Mouse (Mus musculus): ENCODE measurements at regions not wholly inside any gene's neighbourhood (a gene's known extent, or its start where the extent isn't known, plus 50 kb on each side); places are given as distances from the start of the nearest gene placed in this dataset.

DNA sequence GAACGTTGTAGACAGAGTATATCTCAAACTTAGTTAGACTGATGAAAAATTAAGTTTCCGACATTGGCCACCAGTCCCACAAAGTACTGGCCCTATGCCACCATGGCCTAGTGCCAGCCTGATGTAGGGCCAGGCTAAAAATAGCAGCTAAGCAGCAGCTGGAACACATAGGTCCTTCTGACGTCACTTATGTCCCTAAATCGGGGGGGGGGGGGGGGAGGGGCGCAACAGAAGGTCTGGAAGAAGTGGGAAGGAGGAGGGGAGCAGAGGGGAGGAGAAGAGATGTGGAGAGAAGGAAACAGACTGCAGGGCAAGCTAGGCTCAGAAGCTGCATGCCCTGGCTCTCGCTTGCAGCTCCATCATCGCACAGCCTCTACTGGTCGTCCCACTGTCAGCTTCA lies 164.7 kb upstream of the Smim15 start:
- no peak for DNase-seq (ENCODE audit: low spot score in 2 of 2)

DNA sequence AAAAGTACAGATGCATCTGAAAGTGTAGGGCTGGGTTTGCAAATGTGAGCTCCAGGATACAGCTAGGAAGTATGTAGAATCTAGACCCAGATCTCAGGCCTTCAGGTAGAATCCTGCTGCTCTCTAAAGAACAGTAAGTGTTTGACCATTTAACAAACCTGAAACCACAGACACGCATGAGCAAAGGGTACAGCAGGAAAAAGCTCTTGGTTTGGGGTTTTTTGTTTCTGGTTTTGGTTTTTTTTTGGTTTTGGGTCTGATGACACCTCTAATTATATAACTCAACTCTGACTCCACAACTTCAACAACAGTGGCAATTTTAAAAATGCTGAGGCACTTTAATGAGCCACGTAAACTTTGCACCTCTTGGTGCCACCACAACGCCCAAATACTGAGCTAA lies 165.3 kb upstream of the Smim15 start:
- no peak for DNase-seq (ENCODE audit: low spot score in 2 of 2)

DNA sequence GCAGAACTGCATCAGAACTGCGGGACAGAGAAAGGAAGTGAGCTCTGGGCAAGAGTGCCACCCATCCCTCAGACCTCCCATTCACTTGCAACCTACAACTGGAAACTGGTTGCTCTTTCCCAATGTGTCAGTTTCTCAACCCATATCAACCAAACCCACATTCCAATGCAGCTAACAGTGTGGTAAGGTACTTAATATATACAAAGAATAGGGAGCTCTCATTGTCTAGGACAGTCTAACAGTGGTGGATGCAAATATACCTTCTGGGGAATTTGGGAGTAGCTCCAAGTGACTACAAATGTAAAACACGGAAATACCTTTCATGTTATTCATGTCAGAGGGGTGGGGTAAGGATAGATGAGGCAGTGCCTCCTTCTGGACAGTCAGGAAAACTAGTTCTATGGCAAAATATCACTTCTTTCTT lies 171.0 kb upstream of the Smim15 start:
- DNase-seq (ENCODE audit: low spot score in 2 of 2), result no peak

DNA sequence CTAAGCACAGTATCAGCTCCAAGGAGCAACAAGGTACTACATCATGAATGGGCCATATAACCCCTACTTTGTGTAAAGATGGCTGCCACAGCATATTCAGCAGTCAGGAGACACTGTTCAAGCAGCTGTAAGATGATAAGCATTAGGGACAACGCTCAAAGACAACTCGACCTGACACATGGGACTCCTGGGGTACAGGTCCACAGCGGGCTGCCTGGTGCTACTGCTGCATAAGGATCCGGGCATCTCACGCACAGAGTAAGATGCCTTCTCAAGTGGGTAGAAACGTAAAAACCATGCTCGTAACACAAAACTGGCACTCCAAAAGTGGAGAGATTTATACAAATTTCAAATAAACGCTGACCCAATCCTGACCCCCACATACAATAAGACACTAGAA lies 171.7 kb upstream of the Smim15 start:
- DNase-seq (ENCODE audit: low spot score in 2 of 2), result no peak

DNA sequence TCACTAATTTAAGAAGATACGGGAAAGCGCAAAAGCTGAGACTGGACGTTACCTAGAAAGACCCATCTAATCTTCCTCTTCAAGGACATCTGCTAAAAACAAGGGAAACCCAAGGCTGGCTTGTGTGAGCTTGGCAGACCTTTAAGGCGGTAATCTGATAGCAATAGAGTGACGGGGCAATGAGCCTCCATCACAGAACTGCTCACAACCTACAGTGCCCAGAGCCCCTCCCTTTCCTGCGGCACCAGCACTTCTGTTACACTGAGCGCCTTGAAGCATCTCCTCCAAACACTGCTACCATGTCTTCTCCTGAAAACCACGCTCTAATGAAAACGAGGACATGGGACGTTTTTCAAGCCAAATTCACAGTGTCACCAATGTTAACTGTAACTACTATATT lies 172.1 kb upstream of the Smim15 start:
- DNase-seq (ENCODE audit: low spot score in 2 of 2), result no peak

DNA sequence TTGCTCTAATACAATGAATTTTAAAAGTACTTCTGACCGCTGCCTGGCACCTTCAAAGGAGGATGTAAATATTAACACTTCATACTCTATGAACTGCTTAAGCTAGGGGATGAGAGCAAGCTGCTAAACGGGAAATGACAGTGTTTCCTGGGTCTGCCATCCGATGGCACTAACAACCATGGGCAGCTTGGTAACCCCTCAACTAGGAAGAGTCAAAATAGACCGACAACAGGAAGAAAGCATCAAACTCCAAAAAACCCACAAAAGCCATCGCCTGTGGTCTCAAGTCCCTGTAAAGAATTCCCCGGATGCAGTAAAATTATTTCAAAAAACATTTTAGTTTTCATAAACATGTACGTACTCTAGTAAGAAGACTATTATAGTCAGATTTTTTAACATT lies 175.3 kb upstream of the Smim15 start:
- no peak for DNase-seq (ENCODE audit: low spot score in 2 of 2)

DNA sequence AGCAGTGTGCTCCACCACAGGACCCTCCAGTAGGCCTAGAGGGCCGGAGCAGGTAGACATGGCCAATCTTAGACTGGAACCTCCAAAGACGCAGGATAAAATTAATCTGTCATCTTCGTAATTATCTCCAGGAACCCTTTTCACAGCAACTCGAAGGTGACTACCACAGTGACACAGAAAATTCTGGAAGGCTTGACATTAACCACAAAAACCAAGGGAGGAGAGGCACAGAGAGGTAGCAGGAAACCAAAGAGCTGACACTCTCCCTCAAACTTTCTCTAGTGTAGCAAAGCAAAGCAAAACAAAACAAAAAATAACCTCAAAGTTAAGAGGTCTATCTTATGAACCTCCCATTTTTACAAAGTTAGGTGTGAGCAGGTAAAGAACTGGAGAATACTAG lies 177.4 kb upstream of the Smim15 start:
- DNase-seq (ENCODE audit: low spot score in 2 of 2), result no peak

DNA sequence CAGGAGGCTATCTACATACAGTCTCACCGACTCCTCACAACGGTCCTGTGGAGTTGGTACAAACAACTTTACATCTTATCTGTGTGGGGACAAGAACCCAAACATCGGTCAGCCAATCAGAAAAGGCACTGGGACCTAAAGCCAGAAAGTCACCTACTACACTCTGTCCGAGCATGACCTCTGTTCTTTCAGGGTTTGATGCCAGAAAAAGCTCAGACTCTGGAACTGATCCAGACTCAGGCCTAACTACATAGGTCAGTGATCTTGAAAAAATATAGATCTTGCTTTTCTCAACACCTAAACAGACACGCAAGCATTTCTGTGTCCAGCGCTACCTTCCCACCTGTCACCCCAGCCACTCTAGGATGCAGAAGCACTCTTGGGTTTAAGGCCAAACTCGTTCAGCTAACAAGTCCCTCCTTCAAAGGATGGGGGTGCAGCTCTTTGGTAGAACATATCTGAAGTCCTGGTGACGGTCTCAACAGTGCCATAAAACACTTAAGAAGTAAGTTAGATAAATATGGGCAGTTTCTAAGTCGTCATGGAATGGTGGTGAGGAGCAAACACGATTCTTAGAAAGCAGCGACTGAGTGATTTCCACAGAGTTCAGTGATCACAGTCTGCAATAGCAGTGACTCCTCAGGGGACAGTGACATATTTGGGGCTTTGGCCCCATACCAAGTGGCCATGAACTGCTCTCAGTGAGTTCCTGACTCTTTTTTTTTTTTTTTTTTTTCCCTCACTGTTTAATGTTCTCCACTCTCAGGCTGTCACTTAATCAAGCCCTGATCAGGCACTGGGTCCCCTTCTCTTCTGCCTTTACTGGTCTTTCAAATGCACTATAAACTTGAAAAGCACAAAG lies 181.2 kb upstream of the Smim15 start:
- no peak for DNase-seq (ENCODE audit: low spot score in 2 of 2)

DNA sequence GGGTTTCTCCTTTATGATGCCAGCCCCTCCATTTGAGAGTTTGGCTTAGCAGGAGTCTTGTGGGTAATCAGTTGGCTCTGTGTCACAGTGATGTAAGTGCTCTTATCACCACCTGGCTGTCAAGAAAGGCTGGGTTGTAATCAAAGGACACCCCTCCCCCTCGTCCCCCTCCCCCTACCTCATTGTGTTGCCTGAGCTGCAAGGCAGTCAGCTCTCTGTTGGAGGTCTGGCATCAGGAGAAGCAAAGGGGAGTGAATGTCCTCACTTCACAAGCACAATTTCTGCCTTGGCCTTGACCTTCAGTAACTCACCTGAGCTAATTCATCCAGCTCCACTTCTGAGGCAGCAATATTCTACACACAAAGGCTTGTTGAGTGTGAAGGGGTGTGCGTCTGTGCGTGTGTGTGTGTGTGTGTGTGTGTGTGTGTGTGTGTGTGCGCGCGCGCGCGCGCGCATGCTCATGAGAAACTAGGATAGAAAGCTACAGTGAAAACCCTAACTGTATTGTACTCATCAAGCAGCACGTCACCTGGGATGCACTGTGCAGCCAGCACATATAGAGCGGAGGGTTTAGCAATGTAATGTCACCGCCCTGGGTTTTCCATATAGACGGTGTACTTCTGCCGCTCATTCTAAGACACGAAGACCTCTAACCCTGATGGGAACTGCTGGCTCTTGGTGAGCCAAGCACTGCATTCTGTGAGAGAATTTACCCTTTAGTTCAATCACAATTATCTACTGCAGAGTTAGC lies 182.7 kb upstream of the Smim15 start:
- no peak for DNase-seq (ENCODE audit: low spot score in 2 of 2)

DNA sequence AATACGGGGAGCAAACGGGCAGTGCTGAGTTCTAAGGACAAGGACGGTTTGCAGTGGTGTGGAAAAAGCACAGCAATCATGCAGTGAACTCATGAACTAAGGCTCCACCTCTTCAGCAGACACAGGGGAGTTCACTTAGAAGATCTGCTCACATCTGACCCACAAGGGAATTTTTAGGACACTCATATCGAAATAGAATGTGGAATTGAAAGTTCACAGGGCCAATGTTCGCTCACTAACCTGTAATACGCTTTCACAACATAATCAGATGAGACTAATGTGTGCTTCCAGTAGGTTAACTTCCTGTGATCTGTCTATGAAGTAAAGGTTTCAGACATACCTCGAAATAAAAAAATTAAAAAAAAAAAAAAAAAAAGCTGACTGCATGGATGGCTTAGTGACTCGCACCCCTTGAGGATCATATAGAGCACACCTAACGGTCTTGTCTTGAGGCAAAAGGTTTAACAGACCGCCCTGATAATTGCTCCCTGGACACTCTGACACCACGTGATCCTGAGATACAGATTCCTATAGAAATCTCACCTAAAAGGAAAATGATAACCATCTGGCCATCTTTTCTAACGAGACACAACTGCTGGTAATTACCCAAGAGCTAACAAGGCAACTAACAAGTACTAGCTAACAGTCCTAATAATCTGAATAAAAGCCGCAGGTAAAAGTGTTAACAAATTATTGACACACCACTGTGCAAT lies 187.0 kb upstream of the Smim15 start:
- no peak for DNase-seq (ENCODE audit: low spot score in 2 of 2)

DNA sequence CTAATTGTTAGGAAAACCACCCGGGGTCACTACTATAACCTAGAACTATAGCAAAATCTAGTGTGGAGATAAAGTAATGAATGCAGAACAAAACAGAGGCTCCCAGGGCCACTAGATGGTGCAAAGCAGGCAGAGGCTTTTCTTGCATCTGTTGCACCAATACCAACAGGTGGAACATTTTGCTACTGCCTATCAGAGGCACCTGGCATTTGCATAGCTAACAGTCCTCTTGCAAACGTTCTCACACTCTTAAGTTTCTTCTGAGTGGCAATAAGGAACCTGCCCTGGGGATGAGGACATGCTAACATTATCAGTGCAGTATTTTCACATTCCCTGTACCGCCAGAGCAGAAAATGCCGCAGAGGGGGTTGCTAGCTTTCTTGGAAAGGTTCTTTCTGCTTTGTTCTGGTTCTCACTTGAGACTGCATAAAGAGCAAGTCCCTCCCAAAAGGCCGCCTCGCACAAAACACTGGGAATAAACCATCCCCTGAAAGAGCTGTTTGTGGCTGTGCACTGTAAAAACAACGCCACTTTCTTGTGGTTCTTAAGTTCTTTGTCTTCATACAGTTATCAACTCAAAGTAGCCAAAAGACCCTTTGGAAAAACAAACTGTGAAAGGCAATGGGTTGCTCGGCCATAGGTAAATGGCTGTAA lies 193.2 kb upstream of the Smim15 start:
- DNase-seq (ENCODE audit: low spot score in 2 of 2), result no peak

DNA sequence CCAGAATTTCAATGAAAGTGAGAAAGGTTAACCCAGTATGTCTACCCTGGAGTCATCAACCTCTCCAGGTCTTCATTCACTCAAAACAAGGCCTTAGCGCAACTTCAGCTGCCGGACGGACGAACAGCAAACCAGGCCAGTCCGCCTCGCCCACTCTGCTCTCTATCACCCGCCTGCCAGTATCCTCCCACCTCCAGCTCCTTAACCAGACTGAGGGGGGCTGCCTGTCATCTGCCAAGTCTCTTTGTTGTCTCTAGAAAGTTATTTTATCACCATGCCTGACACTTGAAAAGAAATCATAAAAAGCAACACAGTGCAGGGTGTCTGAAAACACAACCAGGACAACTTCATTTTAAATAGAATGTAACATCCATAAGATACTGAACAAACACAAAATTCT lies 195.4 kb upstream of the Smim15 start:
- no peak for DNase-seq (ENCODE audit: low spot score in 2 of 2)

DNA sequence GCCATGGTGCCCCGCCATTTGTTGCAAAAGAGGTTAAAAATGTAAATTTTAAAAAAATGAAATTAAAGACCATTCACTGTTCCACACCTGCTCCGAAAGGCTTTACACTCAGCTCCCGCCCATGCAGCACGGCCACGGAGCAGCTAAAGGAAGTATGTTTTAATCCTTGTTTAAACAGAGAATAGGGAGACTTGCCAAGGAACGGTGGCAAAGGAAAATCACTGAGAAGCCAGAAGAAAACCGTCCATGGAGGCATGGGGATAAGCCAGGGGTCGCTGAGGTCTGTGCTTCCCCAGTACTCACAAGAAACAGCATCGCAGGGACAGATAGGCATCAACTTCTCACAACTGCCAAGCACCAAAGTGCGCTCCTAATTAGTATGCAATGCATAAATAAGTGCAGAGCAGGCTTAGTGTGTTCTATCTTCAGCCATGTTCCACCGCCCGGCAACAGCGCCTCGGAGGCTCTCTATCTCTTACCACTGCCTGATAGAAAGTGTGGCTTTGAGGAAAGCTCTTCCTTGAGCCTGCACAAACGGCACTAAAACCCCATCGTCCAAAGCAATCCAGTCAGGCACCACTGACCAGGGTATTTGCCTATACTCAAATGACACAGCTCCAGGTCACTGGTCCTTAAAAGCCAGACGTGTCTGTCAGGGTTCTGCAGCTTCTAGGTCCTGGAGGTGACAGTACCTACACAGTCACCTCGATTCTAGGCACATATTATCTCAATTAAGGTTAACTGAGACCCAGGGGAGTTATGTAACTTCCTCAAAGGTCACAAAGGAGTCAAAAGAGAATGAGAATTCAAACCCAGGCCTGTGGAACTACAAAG lies 196.8 kb upstream of the Smim15 start:
- no peak for DNase-seq (ENCODE audit: low spot score in 2 of 2)

DNA sequence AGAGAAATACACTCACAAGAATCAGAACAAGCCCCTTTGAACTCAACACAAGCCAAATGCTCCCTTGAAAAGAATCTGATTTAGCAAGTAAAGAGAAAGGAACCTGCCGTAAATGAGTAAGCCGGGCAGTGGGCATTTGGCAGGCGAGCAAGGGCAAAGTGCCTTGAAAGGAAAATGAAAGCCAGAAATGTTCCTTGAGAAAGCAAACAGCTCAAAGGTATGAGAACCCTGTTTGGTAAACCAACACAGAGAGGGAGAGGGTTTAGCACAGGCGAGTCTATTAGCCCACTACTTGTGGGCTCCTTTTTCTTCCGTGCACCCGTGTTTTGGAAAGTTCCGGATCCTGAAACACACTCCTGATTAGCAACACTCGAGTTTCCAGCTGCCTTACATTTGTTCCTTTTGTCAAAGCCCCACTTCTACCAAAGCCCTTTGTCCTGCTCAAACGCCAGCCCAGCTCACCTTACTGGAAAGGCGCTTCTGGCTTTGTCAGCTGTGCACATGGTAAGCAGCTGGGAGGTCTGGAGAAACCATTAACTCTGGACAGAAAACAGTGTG lies 197.5 kb upstream of the Smim15 start:
- DNase-seq (ENCODE audit: low spot score in 2 of 2), result no peak

DNA sequence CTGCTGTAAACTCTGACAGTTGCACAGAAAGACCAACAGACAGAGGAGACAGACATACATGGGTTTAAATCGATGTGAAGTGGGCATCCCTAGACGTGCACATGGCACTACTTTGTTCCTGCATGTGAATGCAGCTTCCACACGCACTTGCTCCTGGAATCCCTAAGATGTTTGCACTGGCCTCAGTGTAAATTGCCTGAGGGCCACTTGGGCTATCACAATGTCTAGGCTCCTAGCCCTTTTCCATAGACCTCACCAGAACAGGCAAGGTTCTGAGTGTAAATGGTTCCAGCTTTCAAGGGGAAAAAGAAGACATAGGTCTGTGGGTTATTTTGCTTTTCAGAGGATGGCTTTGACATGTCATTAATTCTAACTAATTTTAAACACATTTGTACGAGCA lies 198.4 kb upstream of the Smim15 start:
- DNase-seq (ENCODE audit: low spot score in 2 of 2), result no peak

DNA sequence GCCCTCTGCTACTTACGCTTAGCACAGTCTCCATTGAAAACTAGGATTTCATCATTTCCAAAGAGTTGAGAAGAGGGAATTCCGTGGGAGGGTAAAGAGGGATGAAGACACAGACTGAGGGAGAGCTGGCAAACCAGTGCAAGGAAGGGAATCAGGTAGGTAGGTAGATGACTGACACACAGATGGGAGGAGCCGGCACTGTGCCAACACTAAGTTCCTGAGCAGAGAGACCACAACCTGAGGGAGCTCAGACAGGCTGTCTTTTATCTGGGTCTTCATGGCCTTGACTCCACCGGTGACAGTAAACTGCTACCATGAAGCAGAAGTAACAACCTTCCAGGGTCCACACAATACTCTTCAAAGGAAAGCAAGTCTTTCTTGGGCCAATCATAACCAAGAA lies 200.2 kb upstream of the Smim15 start:
- no peak for DNase-seq (ENCODE audit: low spot score in 2 of 2)

DNA sequence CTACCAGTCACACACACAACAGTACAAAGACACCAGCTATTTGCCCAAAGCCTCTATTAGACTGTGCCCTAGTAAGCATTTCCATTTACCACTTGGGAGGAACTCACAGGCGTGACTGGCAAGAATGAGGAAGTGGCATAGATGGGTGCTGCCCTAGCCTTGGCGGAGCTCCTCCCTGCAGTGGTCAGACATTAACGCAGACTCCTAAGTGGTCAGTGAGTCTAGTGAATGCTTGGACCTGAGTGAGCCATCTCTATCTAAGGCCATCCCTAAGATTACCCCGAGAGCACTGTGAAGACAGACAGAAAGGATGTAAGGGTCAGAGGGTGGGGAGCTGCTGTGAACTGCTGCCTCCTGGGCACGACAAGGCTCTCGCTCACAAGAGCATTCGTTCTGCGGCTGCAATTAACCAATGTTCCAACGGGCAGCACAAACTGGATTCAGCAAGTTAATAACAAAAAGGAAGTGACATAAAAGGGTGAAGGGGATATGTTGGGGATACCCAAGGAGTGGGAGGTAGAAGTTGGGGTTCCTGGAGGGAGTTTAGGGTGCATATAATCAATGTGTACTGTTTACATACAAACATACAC lies 206.0 kb upstream of the Smim15 start:
- peak; percentile 40 to 53 for DNase-seq (ENCODE audit: low spot score in 2 of 2)

DNA sequence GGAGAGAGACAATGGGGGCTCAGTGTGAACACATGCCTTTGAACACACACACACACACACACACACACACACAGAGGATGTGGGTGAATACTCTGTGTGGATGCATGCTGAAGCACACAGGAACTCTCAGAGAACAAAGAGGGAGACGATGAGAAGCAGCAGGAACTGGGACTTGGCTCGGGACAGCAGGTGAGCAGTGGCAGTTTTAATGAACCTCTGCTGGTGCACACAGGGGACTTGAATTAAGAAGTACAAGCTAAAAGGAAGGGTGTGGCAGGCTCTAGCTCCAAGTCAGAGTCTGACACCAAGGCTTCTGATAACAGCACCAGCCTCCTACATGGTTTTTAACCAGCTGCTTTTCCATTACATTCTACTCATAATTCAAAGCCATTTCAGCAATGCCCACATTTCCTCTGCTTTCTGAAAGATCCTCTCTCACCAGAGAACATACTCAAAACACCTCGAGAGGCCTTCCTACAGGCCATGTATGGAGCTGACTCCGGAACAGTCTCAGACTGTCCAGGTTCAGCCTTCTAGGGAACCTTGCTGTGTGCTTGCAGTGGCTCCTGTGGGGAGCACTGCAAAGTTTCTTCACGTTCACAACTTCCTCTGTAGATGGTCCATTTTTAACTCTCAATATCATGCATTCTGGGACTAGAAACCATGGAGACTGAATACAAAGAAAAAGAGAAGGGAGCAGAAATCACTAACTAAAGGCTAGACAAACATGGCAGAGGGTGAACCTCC lies 206.9 kb upstream of the Smim15 start:
- DNase-seq (ENCODE audit: low spot score in 2 of 2), result peak in 1 of 2 experiments; percentile 19

DNA sequence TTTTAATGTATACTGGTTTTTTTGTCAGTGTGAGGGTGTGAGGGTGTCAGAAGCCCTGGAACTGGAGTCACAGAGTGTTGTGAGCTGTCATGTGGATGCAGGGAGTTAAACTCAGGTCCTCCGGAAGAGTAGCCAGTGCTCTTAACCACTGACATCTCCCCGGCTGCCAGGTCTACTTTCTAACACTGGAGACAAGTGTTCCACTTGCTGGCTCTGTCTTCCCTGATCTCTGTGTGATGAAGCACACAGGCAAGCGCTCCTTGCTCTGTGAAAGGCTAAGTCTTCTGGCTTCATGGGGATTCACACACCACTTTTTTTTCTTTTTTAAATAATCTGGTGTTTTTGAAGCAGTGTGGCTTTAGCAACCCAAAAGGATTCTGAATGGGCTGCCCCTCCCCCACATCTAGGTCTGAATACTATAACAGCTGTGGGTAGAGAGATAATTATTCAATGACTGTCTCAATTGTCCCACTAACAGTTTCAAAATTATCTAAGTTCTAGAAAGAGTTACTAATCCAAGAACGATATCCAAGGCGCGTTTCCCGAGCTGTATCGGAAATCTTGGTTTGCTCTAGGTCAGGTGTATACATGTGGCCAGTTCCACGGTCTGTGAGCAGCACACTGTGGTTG lies 208.4 kb upstream of the Smim15 start:
- DNase-seq (ENCODE audit: low spot score in 2 of 2), result no peak

All from spleen, postnatal 36 days (tissue).